Mouse (Mus musculus): Measurements from ENCODE around the gene Wnt2b. TPM values are rescaled to one million over a fixed set of nuclear protein-coding genes. Genes with fewer than 3 reads are reported as not detected.

Wnt2b gene
- polyA plus RNA-seq, 1 experiment from 2014 or later: 1.3 TPM

DNA sequence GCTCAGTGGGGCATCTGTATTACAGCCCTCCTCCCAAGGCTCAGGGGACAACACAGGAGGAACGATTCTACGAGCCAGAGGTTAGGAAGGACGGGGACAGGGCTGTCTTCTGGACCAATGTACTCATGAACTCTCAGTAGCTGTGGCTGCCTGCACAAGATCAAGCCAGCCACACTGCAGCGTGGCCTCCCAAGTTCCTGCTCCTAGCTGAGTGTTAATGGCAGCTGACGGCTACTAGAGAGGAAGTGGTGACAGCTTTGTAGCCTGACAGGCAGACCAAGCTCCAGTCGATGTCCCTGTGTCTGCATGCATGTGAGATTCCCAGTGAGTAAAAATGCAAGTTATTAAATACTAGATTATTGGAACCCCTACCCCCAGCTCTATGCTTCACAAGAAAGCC is 39.7 kb upstream of the Wnt2b start:
- no peaks in the 10 kb centered on the region for H3K27me3 ChIP-seq (ENCODE audit: control insufficient read depth, insufficient read depth, low read length)
- H3K9me3 ChIP-seq (ENCODE audit: control insufficient read depth, low read length): no peaks in the 10 kb centered on the region
- peak; percentile 57; the same call in 1 of the 2 replicates for ATAC-seq (ENCODE audit: insufficient number of reproducible peaks, insufficient read depth, low FRiP score, low read depth)
- peak overlapping the region; percentile 55 to 56; a peak in 3 of 4 replicates for H3K27ac ChIP-seq (replicated peaks in 1 of 2; ENCODE audit: control insufficient read depth in 1 of 2, insufficient read depth in 1 of 2, low read depth in 2 of 2, low read length in 2 of 2)
- peaks cover 19 to 38% of the 10 kb centered on the region in 2 experiments for H3K4me1 ChIP-seq (ENCODE audit: control insufficient read depth in 2 of 2, insufficient read depth in 2 of 2, low read length in 2 of 2)
- 0 out of 2 replicates have a peak overlapping the region, but pooled peaks have one; percentile 2 for H3K4me2 ChIP-seq (ENCODE audit: low read length)
- H3K36me3 ChIP-seq (ENCODE audit: control insufficient read depth, insufficient read depth, low read length): peaks cover 49% of the 10 kb centered on the region
- H3K9ac ChIP-seq (ENCODE audit: low read length): peak overlapping the region; percentile 6; the same call in 1 of the 2 replicates
- WGBS: 7% methylated on average over 6 of the region's 6 CpGs
- H3K4me3 ChIP-seq (ENCODE audit: control insufficient read depth in 1 of 2, insufficient read depth in 1 of 2, low read depth in 1 of 2, low read length in 2 of 2): no peak overlapping the region

DNA sequence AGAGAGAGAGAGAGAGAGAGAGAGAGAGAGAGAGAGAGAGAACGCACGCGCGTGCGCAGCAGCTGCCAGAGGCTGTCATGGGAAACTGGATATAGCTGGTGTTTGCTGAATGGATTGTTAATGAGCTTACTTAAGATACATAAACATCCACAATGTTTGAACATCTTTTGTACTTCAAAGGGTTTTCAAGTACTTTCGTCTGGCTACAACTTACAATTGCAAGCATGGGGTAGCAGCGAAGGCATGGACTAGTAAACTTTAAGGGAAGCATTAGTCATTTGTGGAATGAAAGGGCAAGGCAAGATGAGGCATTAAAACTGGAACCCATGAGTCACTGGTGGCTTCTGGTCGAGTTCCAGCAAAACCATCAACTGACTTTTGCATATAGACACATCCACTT is 38.8 kb upstream of the Wnt2b start:
- Histone ChIP-seq H3K4me1 (ENCODE audit: control insufficient read depth in 2 of 2, insufficient read depth in 2 of 2, low read length in 2 of 2) (peaks cover 20 to 43% of the 10 kb centered on the region in 2 experiments), H3K27ac (replicated peaks in 1 of 2; ENCODE audit: control insufficient read depth in 1 of 2, insufficient read depth in 1 of 2, low read depth in 2 of 2, low read length in 2 of 2) (no peak overlapping the region), H3K4me3 (ENCODE audit: control insufficient read depth in 1 of 2, insufficient read depth in 1 of 2, low read depth in 1 of 2, low read length in 2 of 2) (no peak overlapping the region), H3K36me3 (ENCODE audit: control insufficient read depth, insufficient read depth, low read length) (peaks cover 41% of the 10 kb centered on the region), H3K27me3 (ENCODE audit: control insufficient read depth, insufficient read depth, low read length) (no peaks in the 10 kb centered on the region), H3K9ac (ENCODE audit: low read length) (no peak overlapping the region), H3K4me2 (ENCODE audit: low read length) (no peak overlapping the region), H3K9me3 (ENCODE audit: control insufficient read depth, low read length) (no peaks in the 10 kb centered on the region)
- no peak for ATAC-seq (ENCODE audit: insufficient number of reproducible peaks, insufficient read depth, low FRiP score, low read depth)
- 83% methylated on average over 8 of the region's 8 CpGs for WGBS

GRCm38 (mm10) chr3:104997563-104997962 is 35.8 kb upstream of the Wnt2b start:
- H3K4me2 ChIP-seq (ENCODE audit: low read length): peak overlapping the region; percentile 29
- no peaks in the 10 kb centered on the region for H3K27me3 ChIP-seq (ENCODE audit: control insufficient read depth, insufficient read depth, low read length)
- H3K36me3 ChIP-seq (ENCODE audit: control insufficient read depth, insufficient read depth, low read length): peaks cover 11% of the 10 kb centered on the region; the same call in 1 of the 2 replicates
- no peak for ATAC-seq (ENCODE audit: insufficient number of reproducible peaks, insufficient read depth, low FRiP score, low read depth)
- 13% methylated on average over 6 of the region's 6 CpGs for WGBS
- H3K4me3 ChIP-seq (ENCODE audit: control insufficient read depth in 1 of 2, insufficient read depth in 1 of 2, low read depth in 1 of 2, low read length in 2 of 2): no peak overlapping the region
- peak overlapping the region; percentile 22; the same call in 1 of the 2 replicates for H3K9ac ChIP-seq (ENCODE audit: low read length)
- H3K27ac ChIP-seq (replicated peaks in 1 of 2; ENCODE audit: control insufficient read depth in 1 of 2, insufficient read depth in 1 of 2, low read depth in 2 of 2, low read length in 2 of 2): peak overlapping the region; percentile 38 to 58; a peak in 2 of 4 replicates
- peaks cover 31 to 61% of the 10 kb centered on the region in 2 experiments for H3K4me1 ChIP-seq (ENCODE audit: control insufficient read depth in 2 of 2, insufficient read depth in 2 of 2, low read length in 2 of 2)
- H3K9me3 ChIP-seq (ENCODE audit: control insufficient read depth, low read length): no peaks in the 10 kb centered on the region

DNA sequence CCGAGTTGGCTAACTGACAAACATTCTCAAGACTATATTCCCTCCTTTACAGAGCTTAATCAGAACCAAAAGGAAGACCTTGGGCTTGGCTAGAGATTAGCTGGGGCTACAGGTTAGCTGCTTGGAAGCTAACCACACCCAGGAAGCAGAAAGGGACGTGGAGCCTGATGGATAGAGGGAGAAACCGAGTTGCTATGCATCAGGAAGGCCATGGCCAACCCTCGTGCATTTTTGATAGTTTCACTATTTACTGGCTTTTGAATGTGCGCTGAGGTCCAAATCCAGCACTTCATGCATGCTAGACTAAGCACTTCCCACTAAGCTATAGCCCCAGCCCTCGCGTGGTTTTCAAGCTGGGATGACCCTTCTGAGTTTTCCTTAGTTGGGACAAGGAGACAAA is 34.0 kb upstream of the Wnt2b start:
- peaks cover 24 to 49% of the 10 kb centered on the region in 2 experiments for H3K4me1 ChIP-seq (ENCODE audit: control insufficient read depth in 2 of 2, insufficient read depth in 2 of 2, low read length in 2 of 2)

GRCm38 (mm10) chr3:104994415-104994841 is 32.7 kb upstream of the Wnt2b start:
- peaks cover 24 to 42% of the 10 kb centered on the region in 2 experiments for H3K4me1 ChIP-seq (ENCODE audit: control insufficient read depth in 2 of 2, insufficient read depth in 2 of 2, low read length in 2 of 2)
- H3K9me3 ChIP-seq (ENCODE audit: control insufficient read depth, low read length): no peaks in the 10 kb centered on the region
- no peak for ATAC-seq (ENCODE audit: insufficient number of reproducible peaks, insufficient read depth, low FRiP score, low read depth)
- no peak overlapping the region for H3K4me3 ChIP-seq (ENCODE audit: control insufficient read depth in 1 of 2, insufficient read depth in 1 of 2, low read depth in 1 of 2, low read length in 2 of 2)
- no peak overlapping the region; the same call in 1 of the 2 replicates for H3K4me2 ChIP-seq (ENCODE audit: low read length)
- peak overlapping the region; percentile 16; the same call in 1 of the 2 replicates for H3K9ac ChIP-seq (ENCODE audit: low read length)
- no peaks in the 10 kb centered on the region for H3K27me3 ChIP-seq (ENCODE audit: control insufficient read depth, insufficient read depth, low read length)
- H3K27ac ChIP-seq (replicated peaks in 1 of 2; ENCODE audit: control insufficient read depth in 1 of 2, insufficient read depth in 1 of 2, low read depth in 2 of 2, low read length in 2 of 2): peak overlapping the region; percentile 65 to 73
- WGBS: 50% methylated on average over 3 of the region's 3 CpGs
- 0 out of 2 replicates have a peak, but pooled peaks cover 3% of the 10 kb centered on the region for H3K36me3 ChIP-seq (ENCODE audit: control insufficient read depth, insufficient read depth, low read length)

More for the DNA sequence above, 34.0 kb upstream of the Wnt2b start:
- Histone ChIP-seq H3K4me2 (ENCODE audit: low read length) (no peak overlapping the region), H3K27me3 (ENCODE audit: control insufficient read depth, insufficient read depth, low read length) (no peaks in the 10 kb centered on the region), H3K9ac (ENCODE audit: low read length) (no peak overlapping the region), H3K9me3 (ENCODE audit: control insufficient read depth, low read length) (no peaks in the 10 kb centered on the region), H3K36me3 (ENCODE audit: control insufficient read depth, insufficient read depth, low read length) (0 out of 2 replicates have a peak, but pooled peaks cover 4% of the 10 kb centered on the region), H3K27ac (replicated peaks in 1 of 2; ENCODE audit: control insufficient read depth in 1 of 2, insufficient read depth in 1 of 2, low read depth in 2 of 2, low read length in 2 of 2) (no peak overlapping the region), H3K4me3 (ENCODE audit: control insufficient read depth in 1 of 2, insufficient read depth in 1 of 2, low read depth in 1 of 2, low read length in 2 of 2) (no peak overlapping the region)
- no peak for ATAC-seq (ENCODE audit: insufficient number of reproducible peaks, insufficient read depth, low FRiP score, low read depth)
- WGBS: 70% methylated on average over 7 of the region's 7 CpGs

GRCm38 (mm10) chr3:104993800-104994199 is 32.1 kb upstream of the Wnt2b start:
- Histone ChIP-seq H3K27ac (replicated peaks in 1 of 2; ENCODE audit: control insufficient read depth in 1 of 2, insufficient read depth in 1 of 2, low read depth in 2 of 2, low read length in 2 of 2) (peak overlapping the region; percentile 65 to 73; a peak in 3 of 4 replicates), H3K36me3 (ENCODE audit: control insufficient read depth, insufficient read depth, low read length) (no peaks in the 10 kb centered on the region), H3K27me3 (ENCODE audit: control insufficient read depth, insufficient read depth, low read length) (no peaks in the 10 kb centered on the region), H3K4me3 (ENCODE audit: control insufficient read depth in 1 of 2, insufficient read depth in 1 of 2, low read depth in 1 of 2, low read length in 2 of 2) (no peak overlapping the region), H3K9me3 (ENCODE audit: control insufficient read depth, low read length) (no peaks in the 10 kb centered on the region), H3K4me2 (ENCODE audit: low read length) (no peak overlapping the region; the same call in 1 of the 2 replicates), H3K4me1 (ENCODE audit: control insufficient read depth in 2 of 2, insufficient read depth in 2 of 2, low read length in 2 of 2) (peaks cover 24 to 40% of the 10 kb centered on the region in 2 experiments), H3K9ac (ENCODE audit: low read length) (peak overlapping the region; percentile 16; the same call in 1 of the 2 replicates)
- WGBS: 19% methylated on average over 4 of the region's 4 CpGs
- 0 out of 2 replicates have a peak, but pooled peaks have one; percentile 31 for ATAC-seq (ENCODE audit: insufficient number of reproducible peaks, insufficient read depth, low FRiP score, low read depth)

- Histone ChIP-seq H3K9me3 (ENCODE audit: control insufficient read depth, low read length) (no peaks in the 10 kb centered on the region), H3K27me3 (ENCODE audit: control insufficient read depth, insufficient read depth, low read length) (no peaks in the 10 kb centered on the region), H3K27ac (replicated peaks in 1 of 2; ENCODE audit: control insufficient read depth in 1 of 2, insufficient read depth in 1 of 2, low read depth in 2 of 2, low read length in 2 of 2) (0 out of 4 replicates have a peak overlapping the region, but pooled peaks of 1 of the 2 experiments have one; percentile 73), H3K9ac (ENCODE audit: low read length) (peak overlapping the region; percentile 47; the same call in 1 of the 2 replicates), H3K4me3 (ENCODE audit: control insufficient read depth in 1 of 2, insufficient read depth in 1 of 2, low read depth in 1 of 2, low read length in 2 of 2) (peak overlapping the region in 1 of 2 experiments; percentile 13; a peak in 1 of 4 replicates), H3K4me2 (ENCODE audit: low read length) (peak overlapping the region; percentile 54), H3K4me1 (ENCODE audit: control insufficient read depth in 2 of 2, insufficient read depth in 2 of 2, low read length in 2 of 2) (peaks cover 17 to 31% of the 10 kb centered on the region in 2 experiments), H3K36me3 (ENCODE audit: control insufficient read depth, insufficient read depth, low read length) (no peaks in the 10 kb centered on the region)
- 10% methylated on average over 23 of the region's 23 CpGs for WGBS
- ATAC-seq (ENCODE audit: insufficient number of reproducible peaks, insufficient read depth, low FRiP score, low read depth): peak; percentile 64; the same call in 1 of the 2 replicates
Measured at GRCm38 (mm10) chr3:104992709-104993388, 31.1 kb upstream of the Wnt2b start.

Data from heart, embryonic 14.5 days (tissue).